Mouse (Mus musculus) erythroblast, embryonic 14.5 days (primary cell): ENCODE measurements around the gene Pcid2.

ENCODE experiments used
- GATA1 ChIP-seq: IDR thresholded peaks from 2 replicates; pipeline ENCODE4 v1.6.1; 2012; ENCODE audit warnings: low read length, inconsistent platforms, mixed read lengths
- TAL1 ChIP-seq: IDR thresholded peaks from 3 replicates; pipeline ENCODE4 v1.6.1; 2012; ENCODE audit warnings: low read length, inconsistent platforms, mixed read lengths

DNA sequence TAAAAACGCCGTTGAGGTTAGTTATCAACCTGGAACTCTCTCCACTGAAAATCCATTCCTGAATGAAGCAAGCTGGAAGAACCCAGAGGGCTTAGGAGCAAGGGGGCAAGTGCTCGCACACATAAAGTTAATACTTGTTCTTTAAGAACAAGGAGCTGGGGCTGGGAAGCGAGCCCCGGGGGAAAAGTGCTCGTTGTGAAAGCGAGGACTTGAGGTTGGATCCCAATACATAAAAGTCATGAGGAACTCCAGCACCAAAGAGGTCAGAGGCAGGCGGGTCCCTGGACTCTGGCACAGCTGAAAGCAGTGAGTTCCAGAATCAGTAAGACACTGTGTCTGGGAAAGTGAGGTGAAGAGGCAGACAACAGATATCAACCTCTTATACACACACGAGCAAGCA lies 48.8 kb upstream of the Pcid2 start:
- no peak for TF ChIP-seq TAL1
- TF ChIP-seq GATA1: no peak
